In the genomic region with DNA sequence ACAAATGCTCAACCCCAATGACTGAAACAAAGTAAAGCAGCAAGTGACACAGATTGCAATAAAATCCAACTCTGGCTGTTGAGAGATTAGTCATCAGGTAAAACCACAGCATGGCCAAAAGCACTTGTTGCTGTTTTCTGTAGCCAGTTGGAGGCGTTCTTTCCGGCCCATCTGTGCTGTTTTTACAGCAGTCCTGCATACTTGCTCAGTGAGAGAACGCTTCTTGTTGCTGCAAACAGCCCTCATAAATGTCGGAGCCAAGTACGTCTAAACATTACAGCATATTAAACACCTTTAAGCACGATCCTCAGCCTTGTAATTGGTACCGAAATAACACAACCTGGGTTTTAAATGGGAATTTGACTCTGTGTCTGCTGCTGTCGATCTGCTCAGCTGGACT, we compare ENCODE assay signal across 17 mouse cellular contexts.
DNase-seq lines count a peak whose midpoint lies in the region; ATAC-seq and TF ChIP-seq lines count a peak whose summit lies in the region.
"Had no signal": no experiment of that assay in that cellular context is flagged by ENCODE, and none has a peak within 500 bp of the region (broad histone marks: within the 10 kb centered on the region; RNA-seq: fewer than 3 reads in every experiment).

No protein-coding gene starts in this region.

- no peaks in the 10 kb centered on the region for H3K9me3 ChIP-seq in limb, embryonic 13.5 days
- no peaks in the 10 kb centered on the region for H3K9me3 ChIP-seq in intestine, embryonic 15.5 days
- H3K9me3 ChIP-seq: embryonic facial prominence, embryonic 10.5 days; kidney, embryonic 15.5 days; limb, embryonic 15.5 days; neural tube, embryonic 13.5 days had no signal

- H3K36me3 ChIP-seq in limb, embryonic 13.5 days = no peaks in the 10 kb centered on the region
- H3K36me3 ChIP-seq in intestine, embryonic 15.5 days = no peaks in the 10 kb centered on the region
- H3K36me3 ChIP-seq: embryonic facial prominence, embryonic 10.5 days; kidney, embryonic 15.5 days; limb, embryonic 15.5 days; neural tube, embryonic 13.5 days had no signal

- H3K27me3 ChIP-seq in Patski = peaks cover 14% of the 10 kb centered on the region
- peaks cover 12% of the 10 kb centered on the region; the same call in 1 of the 2 replicates for H3K27me3 ChIP-seq in limb, embryonic 13.5 days
- H3K27me3 ChIP-seq in intestine, embryonic 15.5 days (replicated peaks) = no peaks in the 10 kb centered on the region
- H3K27me3 ChIP-seq: kidney, embryonic 15.5 days; limb, embryonic 15.5 days; neural tube, embryonic 13.5 days had no signal

- H3K4me3 ChIP-seq in limb, embryonic 13.5 days = no peak overlapping the region
- H3K4me3 ChIP-seq in intestine, embryonic 15.5 days (replicated peaks) = no peak overlapping the region
- H3K4me3 ChIP-seq: embryonic facial prominence, embryonic 10.5 days; gastrocnemius, adult 2 months; kidney, embryonic 15.5 days; limb, embryonic 15.5 days; neural tube, embryonic 13.5 days had no signal

- in situ Hi-C loops in Patski (cut with MboI; ENCODE audit: low pct_unique_long_range_greater_than_20kb) = no loop called here

- H3K9ac ChIP-seq in limb, embryonic 13.5 days = no peak overlapping the region
- H3K9ac ChIP-seq in intestine, embryonic 15.5 days = no peak overlapping the region
- H3K9ac ChIP-seq: kidney, embryonic 15.5 days; limb, embryonic 15.5 days; liver, postnatal 0 days; neural tube, embryonic 13.5 days had no signal

- H3K4me2 ChIP-seq in limb, embryonic 13.5 days (replicated peaks) = peak overlapping the region; percentile 21
- H3K4me2 ChIP-seq in intestine, embryonic 15.5 days (replicated peaks) = no peak overlapping the region
- H3K4me2 ChIP-seq: kidney, embryonic 15.5 days; limb, embryonic 15.5 days; neural tube, embryonic 13.5 days had no signal

- POLR2A ChIA-PET in Patski (lab: Charles Lee) = no interaction called here

- peaks cover 19% of the 10 kb centered on the region for H3K4me1 ChIP-seq in limb, embryonic 13.5 days
- no peaks in the 10 kb centered on the region for H3K4me1 ChIP-seq in intestine, embryonic 15.5 days (replicated peaks)
- H3K4me1 ChIP-seq: embryonic facial prominence, embryonic 10.5 days; kidney, embryonic 15.5 days; limb, embryonic 15.5 days; neural tube, embryonic 13.5 days had no signal

- H3K27ac ChIP-seq in limb, embryonic 13.5 days = no peak overlapping the region
- H3K27ac ChIP-seq in intestine, embryonic 15.5 days = no peak overlapping the region
- H3K27ac ChIP-seq: embryonic facial prominence, embryonic 10.5 days; gastrocnemius, adult 2 months; kidney, embryonic 15.5 days; limb, embryonic 15.5 days; neural tube, embryonic 13.5 days had no signal

- WGBS in limb, embryonic 13.5 days = 18% methylated on average over 8 of the region's 8 CpGs
- WGBS in intestine, embryonic 15.5 days = 69% methylated on average over 8 of the region's 8 CpGs

- intact Hi-C loops in left cerebral cortex, postnatal 10 days (cut with DNase I) = no loop called here

- DNase-seq in left cerebral cortex, adult 8-10 months (ENCODE audit: low spot score in 2 of 2) = peak; percentile 3 to 56
- DNase-seq in left cerebral cortex, postnatal 10 days (ENCODE audit: extremely low spot score in 1 of 2, low spot score in 2 of 2) = no peak
- peak; percentile 60 for DNase-seq in Patski (ENCODE audit: low read depth, low spot score)
- peak; percentile 20 to 43 for DNase-seq in layer of hippocampus, adult 8-10 months (ENCODE audit: low spot score in 2 of 2)
- no peak for DNase-seq in kidney, postnatal 36 days
- DNase-seq: cerebellum, postnatal 10 days; gastrocnemius, adult 2 months; heart, adult 18-20 months; liver, postnatal 0 days; thymus, adult 18-20 months had no signal

- CTCF ChIA-PET in Patski (lab: Charles Lee) = interaction anchor here (0.9 to 1.5 kb wide), 2 partner anchors 18 to 48 kb away, joined by 3 read pairs; no protein-coding TSS in a partner anchor

- no peak for TF ChIP-seq CTCF in Patski (IDR thresholded peaks at IDR 0.05)

- ATAC-seq in Patski = peak; percentile 89
- ATAC-seq in limb, embryonic 13.5 days (ENCODE audit: low FRiP score, low read depth) = peak; percentile 32; the same call in 1 of the 2 replicates
- ATAC-seq in intestine, embryonic 15.5 days = no peak
- ATAC-seq: CD4-positive, CD25-positive, alpha-beta regulatory T cell, adult 4 months; liver, postnatal 0 days had no signal

Comparison
In these comparisons a context has a peak if more than half of its experiments do, and no peak if none do; other contexts are left out.
1. DNase-seq: peak in left cerebral cortex, adult 8-10 months (2 of 2), Patski (single experiment) and layer of hippocampus, adult 8-10 months (2 of 2); none in left cerebral cortex, postnatal 10 days (0 of 2) and kidney, postnatal 36 days (0 of 2).